Mouse (Mus musculus) liver, embryonic 14.5 days (tissue): Measurements from ENCODE around the gene Igflr1.

Experiments used
- CTCF ChIP-seq: IDR thresholded peaks from 2 replicates; pipeline ENCODE4 v1.5.1; 2016; ENCODE audit warnings: antibody characterized with exemption, low read depth, control low read depth
- EP300 ChIP-seq: IDR thresholded peaks from 2 replicates; pipeline ENCODE4 v1.6.1; 2016; ENCODE audit warnings: antibody characterized with exemption, low read depth

DNA sequence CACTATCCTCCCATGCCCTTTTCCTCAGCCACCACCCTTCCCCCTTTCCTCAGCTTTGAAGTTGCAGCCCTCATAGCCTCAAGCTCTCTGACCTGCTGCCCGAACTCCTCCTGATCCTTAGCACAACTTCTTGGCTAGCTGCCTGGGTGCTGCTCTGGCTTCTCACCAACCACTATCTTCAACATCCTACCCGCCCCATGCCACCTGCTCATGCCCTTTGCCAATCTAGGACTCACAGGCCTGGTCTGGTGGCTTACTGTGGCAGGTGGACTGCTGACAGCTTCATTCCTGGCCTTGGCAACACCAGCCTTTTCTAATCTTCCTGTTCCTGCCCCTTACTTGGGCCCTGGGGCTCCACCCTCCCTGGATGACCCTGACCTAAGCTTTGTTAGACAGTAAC lies 7.7 kb downstream of the Igflr1 start:
- TF ChIP-seq CTCF: no peak
- no peak for TF ChIP-seq EP300
